Mouse (Mus musculus) testis, postnatal 10 days (tissue): ENCODE results near the gene Btnl10.
"Not testable (repeated sequence)": the region's sequence is repeated elsewhere in the genome, so short reads cannot be mapped to it uniquely, and the experiment has no call there.

Experiments used
- DNase-seq: peaks from one replicate; pipeline ENCODE4 v3.0.0; 2021; ENCODE audit warnings: low spot score

Btnl10 gene

DNA sequence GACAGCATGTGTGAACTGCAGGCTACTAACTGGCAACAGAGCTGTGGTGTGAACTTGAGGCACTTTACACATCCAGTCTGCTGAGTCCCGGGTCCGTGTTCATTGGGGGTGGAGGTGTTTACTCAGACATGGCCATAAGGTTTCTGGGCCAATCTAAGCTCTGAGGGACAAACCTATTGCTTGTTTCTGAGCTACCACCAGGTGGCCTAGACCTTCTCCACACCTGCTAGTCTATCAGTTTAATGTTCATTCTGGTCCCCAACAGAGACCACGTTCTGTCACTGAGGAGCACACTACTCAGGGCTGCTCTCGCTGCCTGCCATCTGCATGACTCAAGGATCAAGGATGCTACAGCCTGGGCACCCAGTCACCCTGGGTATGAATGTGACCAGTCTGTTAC is 13.9 kb downstream of the Btnl10 start:
- DNase-seq: no peak

DNA sequence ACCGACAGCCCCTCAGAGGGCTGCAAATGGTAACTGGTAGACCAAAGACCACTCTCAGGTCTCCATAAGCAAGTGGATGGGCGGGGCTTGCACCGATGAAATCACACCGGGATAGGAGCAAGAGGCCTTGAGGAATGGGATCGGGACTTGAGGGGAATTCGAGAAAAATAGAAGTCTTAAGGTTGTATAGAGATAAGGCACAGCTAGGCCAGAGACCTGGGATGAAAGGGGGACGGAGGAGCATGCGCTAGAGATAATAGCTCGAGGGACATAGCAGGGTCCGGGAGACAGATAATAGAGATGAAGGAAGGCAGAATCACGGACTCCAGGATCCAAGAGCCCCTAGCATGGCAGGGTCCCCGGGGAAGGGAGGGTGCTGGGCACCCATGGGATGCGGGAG is 20.2 kb downstream of the Btnl10 start:
- no peak for DNase-seq

DNA sequence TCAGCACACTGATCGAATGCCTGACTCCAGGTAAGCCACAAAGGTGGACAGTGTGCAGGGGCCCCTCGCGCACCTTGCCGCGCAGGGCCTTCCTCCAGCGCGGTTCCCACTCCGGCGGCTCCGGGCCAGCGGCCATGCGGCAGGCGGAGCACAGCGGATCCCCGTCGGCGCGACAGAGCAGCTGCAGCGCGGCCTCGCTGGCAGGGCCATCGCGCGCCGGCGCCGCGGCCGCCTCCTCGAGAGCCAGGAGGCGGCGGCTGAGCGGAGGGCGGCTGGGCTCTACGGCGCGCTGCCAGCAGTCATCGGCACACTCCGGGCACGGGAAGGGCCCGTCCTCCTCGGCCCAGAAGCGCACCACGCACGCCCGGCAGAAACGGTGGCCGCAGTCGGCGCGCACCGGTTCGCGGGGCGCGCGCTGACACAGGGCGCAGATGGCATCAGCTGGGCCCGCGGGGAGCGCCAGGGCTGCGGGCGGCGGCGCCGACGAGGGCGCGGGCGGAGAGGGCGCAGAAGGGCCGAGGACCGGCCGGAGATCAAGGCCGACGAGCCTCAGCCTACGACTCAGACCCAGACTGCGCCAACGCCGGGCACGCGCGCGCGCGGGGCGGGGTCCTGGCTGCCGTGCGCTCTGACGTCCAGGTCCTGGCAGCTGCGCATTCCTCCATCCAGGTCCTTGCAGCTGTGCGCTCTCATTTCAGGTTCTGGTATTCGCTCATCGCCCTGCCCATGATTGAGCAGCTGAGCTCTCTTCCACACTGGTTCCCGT is 20.8 kb downstream of the Btnl10 start, which contains the start of gene Rnf187:
Rnf187 (minus strand) TSS at position 595 of the 766 bp plus-strand sequence.
- peak; percentile 93 for DNase-seq

DNA sequence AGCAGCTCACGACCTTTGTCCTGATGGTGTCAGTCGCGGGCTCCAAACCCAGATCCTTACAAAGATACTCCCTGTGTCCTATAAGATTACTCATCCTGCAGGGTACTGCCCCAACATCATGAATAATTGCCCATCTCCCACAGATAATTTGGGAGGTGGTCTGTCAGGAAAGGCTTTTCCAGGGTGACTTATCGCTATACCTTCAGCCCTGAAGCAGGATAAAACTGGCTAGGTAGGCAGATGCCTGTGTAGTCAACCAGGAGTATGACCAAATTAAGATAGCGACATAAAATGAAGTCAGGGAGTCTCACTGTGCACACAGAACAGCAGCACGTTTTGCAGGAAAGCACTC is 21.4 kb downstream of the Btnl10 start:
- no peak for DNase-seq

DNA sequence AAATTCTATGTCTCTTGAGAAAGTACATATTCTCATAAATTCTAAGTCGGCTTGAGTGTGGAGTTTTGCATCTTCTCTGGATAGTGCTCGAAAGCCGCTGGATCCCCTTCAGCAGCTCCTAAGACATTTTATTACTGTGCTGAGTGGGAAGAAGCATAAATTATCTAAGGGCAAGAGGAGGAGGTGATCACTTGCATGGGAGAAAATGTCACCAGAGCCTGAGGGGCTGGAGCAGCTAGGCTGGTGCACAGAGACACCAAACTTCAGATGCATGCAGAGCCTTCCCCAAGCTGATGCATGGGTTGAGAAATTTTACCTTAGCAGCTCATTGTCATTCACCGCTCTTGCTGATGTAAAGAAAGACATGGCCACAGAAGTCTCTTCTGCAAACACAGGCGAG is 26.4 kb downstream of the Btnl10 start:
- no peak for DNase-seq

DNA sequence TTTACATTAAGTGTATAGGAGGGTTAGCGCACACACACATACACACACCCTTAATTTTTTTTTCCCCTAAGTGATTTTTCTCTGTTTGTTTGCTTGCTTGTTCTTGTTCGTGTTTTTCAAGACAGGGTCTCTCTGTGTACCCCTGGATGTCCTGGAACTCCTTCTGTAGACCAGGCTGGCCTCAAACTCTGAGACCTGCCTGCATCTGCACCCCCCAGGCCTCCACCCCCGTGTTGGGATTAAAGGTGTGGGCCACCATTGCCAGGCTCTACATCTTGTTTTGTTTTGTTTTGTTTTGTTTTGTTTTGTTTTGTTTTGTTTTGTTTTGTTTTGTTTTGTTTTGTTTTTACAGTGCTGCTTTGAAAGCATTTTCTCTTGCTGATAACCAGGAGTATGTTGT is 29.6 kb downstream of the Btnl10 start:
- no peak for DNase-seq

DNA sequence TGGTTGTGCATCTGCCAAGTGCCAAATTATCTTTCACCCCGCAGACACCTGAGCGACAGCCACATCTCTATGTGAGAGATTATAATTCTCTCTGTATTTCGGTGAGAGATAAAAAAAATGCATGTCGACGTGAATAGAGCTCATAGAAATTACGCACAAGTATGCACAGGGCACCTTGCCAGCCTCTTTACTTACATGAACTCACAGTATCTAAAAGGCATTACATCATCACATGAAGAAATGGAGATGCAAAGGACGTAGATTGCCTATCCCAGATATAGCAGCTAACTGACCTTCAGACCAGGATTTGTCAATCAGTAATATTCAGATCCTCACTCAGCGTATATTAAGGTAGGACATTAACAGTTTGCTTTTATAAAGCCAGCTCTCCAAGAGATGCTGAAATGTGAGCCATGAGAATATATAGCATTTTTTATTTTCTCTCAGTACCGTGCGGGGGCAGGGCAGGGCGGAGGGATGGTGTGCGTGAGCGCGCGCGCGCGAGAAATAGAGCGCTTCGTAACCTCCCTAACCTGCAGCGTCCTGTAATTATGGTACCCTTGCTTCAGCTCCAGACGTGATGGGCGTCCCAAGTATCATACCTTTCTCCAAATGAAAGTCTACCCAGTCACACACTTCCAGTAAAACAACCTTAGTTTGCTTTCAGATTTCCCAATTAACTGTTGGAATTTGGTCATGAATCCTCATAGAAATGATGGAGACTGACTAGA is 30.3 kb downstream of the Btnl10 start:
- no peak for DNase-seq

DNA sequence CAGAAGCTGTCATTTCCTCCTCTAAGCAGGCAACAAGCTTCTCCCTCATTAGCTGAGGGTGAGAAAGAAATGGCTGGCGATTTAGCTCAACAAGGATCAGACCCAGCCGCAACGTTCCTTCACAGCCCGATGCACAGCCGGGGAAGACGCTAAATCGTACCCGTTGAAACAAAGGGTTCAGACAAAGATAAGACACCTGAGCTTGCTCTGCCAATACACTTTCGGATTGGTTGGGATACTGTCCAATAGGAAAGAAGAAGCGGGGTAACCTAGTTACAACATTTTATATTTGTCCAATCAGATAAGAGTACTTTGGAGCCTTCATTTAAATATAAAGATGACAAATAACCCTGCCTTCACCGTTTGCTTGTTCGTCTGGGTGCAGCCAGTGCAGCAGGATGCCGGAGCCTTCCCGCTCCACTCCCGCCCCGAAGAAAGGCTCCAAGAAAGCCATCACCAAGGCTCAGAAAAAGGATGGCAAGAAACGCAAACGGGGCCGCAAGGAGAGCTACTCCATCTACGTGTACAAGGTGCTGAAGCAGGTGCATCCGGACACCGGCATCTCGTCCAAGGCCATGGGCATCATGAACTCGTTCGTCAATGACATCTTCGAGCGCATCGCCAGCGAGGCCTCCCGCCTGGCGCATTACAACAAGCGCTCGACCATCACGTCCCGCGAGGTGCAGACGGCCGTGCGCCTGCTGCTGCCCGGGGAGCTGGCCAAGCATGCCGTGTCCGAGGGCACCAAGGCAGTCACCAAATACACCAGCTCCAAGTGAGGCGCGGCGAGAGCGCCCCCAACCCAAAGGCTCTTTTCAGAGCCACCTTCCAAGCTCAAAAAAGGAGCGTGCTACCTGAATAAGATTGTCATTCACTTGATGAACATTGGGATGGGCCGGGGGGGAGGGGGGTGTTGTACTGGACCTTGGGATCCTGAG is 31.1 kb downstream of the Btnl10 start, which contains the start of gene Hist3h2ba:
Hist3h2ba (plus strand) TSS at position 379 of the 938 bp plus-strand sequence.
- no peak for DNase-seq

DNA sequence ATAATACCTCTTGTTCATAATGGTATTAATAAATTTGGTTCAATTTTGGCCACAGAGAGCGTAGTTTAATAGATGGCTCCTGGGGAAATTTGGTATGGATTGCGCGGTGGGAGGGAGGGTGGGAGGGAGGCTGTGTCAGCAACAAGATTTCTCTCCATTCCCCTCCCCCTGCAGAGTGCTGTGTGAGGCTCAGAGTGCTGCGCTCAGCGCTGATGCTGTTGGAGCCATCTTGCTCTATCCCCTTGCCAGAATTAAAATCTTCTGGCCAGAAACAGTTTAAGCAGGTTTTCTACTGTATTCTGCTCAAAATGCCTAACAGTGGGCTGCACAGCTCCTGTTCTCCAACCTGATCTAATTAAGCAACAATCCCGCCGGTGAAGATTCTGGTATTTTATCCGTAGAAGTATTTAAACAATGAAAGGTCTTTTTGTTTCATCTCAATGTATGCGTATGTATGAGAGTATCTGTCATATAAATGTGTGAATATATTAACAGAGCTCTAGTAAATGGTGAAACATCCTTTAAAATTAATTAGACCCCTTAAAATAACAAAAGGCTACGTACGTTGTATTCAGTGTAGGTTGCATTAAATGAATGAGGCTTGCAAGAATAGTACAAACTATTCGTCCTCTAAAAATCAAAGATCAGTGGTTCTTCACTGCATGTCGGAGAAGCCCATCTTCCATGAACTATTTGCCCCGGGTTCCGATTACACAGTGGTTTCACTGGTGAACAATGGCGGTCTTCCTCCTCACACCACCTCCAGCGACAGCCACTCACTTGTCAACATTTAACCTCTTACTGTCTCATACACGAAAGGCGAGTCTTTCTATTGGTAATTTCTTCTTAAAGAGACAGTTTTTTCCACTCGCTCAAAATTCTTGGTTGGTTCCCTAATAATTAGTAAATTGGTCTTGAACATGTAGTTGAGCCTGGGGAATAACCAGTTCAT is 32.0 kb downstream of the Btnl10 start:
- no peak for DNase-seq

DNA sequence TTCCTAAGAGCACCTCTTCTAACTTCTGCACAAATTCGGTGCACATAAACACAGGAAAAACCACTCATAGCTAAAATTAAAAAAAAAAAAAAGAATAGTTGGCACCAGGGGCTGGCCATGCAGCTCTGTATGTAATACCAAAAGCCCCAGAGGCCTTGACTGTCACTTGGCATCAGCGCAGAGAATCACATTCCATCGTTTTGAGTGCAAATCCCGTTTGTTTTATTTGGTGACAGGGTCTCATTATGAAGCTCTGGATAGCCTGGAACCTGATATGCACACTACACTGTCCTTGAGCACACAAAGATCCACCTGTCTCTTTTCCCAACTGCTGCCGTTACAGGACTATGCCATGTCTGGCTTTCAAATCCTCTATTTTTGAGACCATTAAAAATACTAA is 33.5 kb downstream of the Btnl10 start:
- DNase-seq: no peak

DNA sequence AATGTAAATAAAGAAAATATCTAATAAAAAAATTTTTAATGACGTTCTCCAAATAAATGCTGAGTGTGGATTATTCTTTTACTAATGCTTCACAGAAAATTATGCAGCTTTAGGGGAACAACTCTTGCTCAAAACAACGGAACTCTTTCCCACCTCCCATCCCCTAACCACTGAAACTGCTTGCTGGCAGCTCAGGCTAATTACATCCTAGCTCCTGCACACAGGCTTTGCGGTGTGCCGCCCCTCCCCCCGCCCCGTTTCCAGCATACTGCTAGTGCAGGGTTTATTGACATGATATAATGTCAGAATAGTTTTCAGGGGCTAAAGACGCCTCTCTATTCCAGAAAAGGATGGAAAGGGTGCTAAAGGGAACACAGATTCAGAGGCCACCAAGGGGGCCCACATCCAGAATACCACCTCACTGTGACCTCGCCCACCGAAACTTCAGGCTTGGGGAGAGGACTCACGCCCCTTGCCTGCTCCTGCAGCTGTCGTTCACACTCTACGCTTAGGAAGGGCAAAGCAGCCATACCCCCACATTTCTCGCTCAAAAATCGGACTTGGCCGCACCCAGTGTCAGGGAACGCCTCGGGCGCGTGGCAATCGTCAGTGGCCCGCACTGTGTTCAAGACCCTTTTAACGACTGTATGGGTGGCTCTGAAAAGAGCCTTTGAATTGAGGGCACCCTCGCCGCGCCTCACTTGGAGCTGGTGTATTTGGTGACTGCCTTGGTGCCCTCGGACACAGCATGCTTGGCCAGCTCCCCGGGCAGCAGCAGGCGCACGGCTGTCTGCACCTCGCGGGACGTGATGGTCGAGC is 35.9 kb downstream of the Btnl10 start:
- peak; percentile 53 for DNase-seq

DNA sequence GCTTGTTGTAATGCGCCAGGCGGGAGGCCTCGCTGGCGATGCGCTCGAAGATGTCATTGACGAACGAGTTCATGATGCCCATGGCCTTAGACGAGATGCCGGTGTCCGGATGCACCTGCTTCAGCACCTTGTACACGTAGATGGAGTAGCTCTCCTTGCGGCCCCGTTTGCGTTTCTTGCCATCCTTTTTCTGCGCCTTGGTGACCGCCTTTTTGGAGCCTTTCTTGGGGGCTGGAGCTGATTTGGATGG is 36.4 kb downstream of the Btnl10 start:
- not testable (repeated sequence) for DNase-seq

DNA sequence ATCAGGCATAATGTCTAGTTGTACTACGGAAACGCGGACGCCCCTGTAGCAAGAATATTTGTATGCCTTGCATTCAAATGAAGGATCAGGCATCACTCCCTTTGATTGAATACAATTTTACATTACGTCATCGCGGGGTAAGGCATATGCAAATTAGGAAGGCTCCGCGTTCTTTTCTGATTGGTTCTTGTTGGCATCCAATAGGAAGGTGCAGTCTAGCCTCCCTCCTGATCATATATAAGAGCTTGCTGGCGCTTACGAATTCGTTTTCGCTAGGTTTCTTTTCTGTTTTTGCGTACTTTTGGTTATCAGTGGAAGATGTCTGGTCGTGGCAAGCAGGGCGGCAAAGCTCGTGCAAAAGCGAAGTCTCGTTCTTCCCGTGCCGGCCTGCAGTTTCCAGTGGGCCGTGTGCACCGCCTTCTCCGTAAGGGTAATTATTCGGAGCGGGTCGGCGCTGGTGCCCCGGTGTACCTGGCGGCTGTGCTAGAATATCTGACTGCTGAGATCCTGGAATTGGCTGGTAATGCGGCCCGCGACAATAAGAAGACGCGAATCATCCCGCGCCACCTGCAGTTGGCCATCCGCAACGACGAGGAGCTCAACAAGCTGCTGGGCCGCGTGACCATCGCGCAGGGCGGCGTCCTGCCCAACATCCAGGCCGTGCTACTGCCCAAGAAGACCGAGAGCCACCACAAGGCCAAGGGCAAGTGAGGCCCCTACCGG is 36.9 kb downstream of the Btnl10 start, which contains the start of the genes Hist3h2a and Trim17:
Hist3h2a (plus strand) TSS at position 266 of the 723 bp plus-strand sequence.
Trim17 (plus strand) TSS at position 266 of the 723 bp plus-strand sequence.
- peak; percentile 90 for DNase-seq

DNA sequence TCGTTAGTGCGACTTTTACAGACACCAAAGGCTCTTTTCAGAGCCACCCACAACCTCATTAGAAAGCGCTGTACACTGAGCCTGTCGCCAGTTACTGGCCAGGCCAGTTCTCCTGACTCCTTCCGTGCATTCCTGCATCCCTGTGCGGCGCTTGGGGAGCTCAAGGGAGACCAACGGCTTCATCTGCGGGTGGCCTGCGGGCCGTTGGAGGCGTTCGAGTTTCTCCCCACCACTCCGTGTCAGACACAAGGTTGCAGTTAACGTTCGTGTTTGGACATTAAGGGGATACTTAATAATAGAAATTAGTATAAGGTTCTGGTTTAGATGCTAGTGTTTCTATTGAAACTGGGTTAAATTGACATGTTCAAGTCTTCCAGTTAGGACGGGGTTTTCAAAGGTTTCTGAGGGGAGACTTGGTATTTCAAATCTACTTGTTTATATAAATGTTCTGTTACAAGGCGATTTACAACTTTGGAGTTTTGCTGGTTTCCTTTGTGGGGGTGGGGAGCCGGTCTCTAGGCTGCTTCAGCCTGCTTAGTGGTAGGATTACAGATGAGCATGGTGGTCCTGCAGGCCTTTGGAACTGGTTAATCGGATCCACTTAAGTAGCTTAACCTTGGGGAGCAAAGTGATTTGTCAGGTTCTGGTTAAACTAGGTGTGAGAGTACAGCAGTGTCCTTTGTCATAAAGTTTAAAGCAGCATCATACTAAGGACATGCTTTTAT is 37.6 kb downstream of the Btnl10 start:
- no peak for DNase-seq

DNA sequence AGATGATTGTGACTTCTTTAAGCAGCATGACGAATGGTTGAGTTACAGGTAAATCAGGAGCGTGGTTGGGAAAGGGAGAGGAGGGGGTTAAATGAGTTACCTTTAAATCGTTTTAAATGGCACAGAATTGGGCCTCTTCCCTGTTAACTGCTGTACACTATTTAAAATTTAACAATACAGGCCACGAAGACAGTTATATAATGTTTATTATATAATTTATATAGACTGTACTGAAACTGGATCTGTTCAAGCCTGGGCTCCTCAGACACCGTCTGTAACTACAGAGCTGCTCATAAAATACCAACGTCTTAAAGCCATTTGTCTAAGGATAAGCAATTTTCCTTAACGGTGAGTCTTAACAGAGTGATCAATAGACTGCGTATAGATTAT is 38.2 kb downstream of the Btnl10 start:
- DNase-seq: no peak

DNA sequence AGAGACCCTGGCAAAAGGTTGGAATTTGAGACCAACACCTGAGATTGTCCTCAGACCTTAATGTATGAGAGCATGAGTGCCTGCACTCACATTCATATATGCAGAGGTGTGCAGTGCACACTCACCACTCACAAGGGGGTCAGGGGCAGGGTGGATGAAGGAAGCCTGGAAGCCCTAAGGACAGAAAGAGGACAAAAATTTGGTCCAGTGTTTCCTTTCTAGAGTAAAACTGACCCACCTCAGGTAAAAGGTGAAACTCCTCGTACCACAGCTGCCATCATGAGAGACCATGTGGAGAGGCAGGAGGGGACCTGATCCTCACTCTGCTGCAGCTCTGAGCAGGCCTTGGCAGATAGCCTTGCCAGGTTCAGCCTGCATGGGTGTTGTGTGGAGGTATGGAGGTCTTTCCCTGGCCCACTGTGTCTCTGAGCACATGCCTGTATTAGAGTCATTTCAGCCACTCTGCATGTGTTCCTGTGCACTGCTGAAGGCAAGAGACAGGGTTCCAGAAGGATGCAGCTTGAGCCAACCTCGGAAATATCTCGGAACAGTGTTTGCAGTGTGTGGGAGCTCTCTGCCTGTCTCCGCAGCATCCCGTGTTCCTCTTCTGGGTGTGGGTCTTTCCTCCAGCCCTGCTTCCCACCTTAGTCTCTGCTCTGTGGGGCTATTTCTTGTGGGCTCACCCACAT is 39.7 kb downstream of the Btnl10 start:
- DNase-seq: no peak

DNA sequence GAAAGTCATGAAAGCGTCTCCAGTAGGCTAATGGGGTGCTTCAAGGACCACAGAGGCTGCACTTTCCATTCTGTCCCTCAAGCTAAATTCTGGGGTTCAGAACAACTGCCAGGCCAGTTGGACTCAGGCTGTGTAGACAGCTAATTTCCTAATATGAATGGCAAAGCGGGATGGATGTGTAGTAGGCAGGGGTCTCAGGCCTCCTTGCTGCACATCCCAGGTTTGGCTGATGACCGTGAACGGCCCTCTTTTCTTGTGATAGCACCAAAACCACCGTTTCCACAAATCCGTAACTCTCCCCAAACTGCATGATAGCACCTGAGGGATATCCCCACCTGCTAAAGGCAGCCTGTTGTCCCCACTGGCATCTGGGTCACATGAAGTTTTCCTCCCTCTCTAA is 40.8 kb downstream of the Btnl10 start:
- DNase-seq: no peak

DNA sequence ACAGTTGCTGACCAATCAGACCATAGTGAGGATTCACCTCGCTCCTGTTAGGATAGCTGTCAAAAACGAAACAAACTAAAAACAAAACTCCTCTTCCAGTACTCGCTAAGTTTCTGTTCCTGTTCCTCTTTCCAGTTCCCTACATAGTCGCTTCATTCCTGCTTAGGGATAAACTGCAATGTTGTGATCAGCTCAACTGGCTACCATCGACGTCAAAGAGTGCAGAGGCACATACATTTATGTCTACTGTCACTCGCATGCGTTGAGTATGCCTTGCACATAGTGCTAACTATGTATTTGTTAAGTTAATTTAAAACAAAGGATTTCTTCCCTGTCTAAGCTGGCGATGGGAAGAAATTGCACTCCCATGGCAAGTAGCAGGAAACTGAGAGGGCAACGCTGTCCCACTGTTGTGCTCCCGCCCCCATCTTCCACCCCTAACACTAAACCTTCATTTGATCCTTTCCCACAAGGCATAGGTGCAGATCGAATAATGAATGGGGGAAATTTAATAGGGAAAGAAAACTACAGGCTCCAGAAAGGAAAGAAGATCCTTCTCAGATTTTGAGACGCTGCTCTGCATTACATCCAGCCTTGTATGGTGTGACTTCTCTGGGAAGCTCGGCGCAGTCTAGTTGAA is 41.6 kb downstream of the Btnl10 start:
- no peak for DNase-seq
